Mouse (Mus musculus) megakaryocyte, embryonic 14.5 days (primary cell): Measurements from ENCODE around the gene Ube2l6.

Experiments
- FLI1 ChIP-seq: IDR thresholded peaks from 2 replicates; pipeline ENCODE4 v1.6.1; 2012; ENCODE audit warnings: low read length, inconsistent platforms, mixed read lengths
- GATA1 ChIP-seq: IDR thresholded peaks from 3 replicates; pipeline ENCODE4 v1.6.1; 2012; ENCODE audit warnings: mixed read lengths, low read length, inconsistent platforms, borderline replicate concordance

- TF ChIP-seq GATA1 = no peak
- no peak for TF ChIP-seq FLI1
Measured at GRCm38 (mm10) chr2:84760777-84761176, 37.9 kb upstream of the Ube2l6 start.
